Mouse (Mus musculus): ENCODE measurements around the gene Tpsb2. TPM values are rescaled to one million over a fixed set of nuclear protein-coding genes. Genes with fewer than 3 reads are reported as not detected.

Gene Tpsb2
- polyA plus RNA-seq, 1 experiment from 2014 or later = 0.25 TPM

- 36% methylated on average over 6 of the region's 6 CpGs for whole genome bisulfite sequencing
- Histone ChIP-seq H3K27ac (ENCODE audit: low read depth, low read length) (peak overlapping the region; percentile 25; the same call in 1 of the 2 replicates), H3K9ac (ENCODE audit: low read depth, low read length) (no peak overlapping the region), H3K9me3 (ENCODE audit: control insufficient read depth, low read length) (no peaks in the 10 kb centered on the region), H3K4me3 (ENCODE audit: low read depth, low read length) (no peak overlapping the region), H3K27me3 (replicated peaks; ENCODE audit: control insufficient read depth, insufficient read depth, low read length) (no peaks in the 10 kb centered on the region), H3K4me1 (replicated peaks; ENCODE audit: control insufficient read depth, insufficient read depth, low read length) (peaks cover 19% of the 10 kb centered on the region), H3K4me2 (no peak overlapping the region), H3K36me3 (ENCODE audit: control insufficient read depth, insufficient read depth, low read length) (no peaks in the 10 kb centered on the region)
- ATAC-seq (replicated peaks; ENCODE audit: low FRiP score) (no peak), DNase-seq (ENCODE audit: low spot score) (no peak)
Observed at GRCm38 (mm10) chr17:25410180-25410579, 44.1 kb downstream of the Tpsb2 start.

- no peaks in the 10 kb centered on the region for H3K27me3 ChIP-seq (replicated peaks; ENCODE audit: control insufficient read depth, insufficient read depth, low read length)
- peak overlapping the region; percentile 25; the same call in 1 of the 2 replicates for H3K27ac ChIP-seq (ENCODE audit: low read depth, low read length)
- no peak overlapping the region for H3K4me2 ChIP-seq
- peaks cover 22% of the 10 kb centered on the region for H3K4me1 ChIP-seq (replicated peaks; ENCODE audit: control insufficient read depth, insufficient read depth, low read length)
- DNase-seq (ENCODE audit: low spot score) (no peak), ATAC-seq (replicated peaks; ENCODE audit: low FRiP score) (no peak)
- no peak overlapping the region for H3K4me3 ChIP-seq (ENCODE audit: low read depth, low read length)
- H3K36me3 ChIP-seq (ENCODE audit: control insufficient read depth, insufficient read depth, low read length) = no peaks in the 10 kb centered on the region
- no peak overlapping the region for H3K9ac ChIP-seq (ENCODE audit: low read depth, low read length)
- 42% methylated on average over 7 of the region's 7 CpGs for WGBS
- no peaks in the 10 kb centered on the region for H3K9me3 ChIP-seq (ENCODE audit: control insufficient read depth, low read length)
Observed at GRCm38 (mm10) chr17:25410786-25411185, 44.7 kb downstream of the Tpsb2 start.

GRCm38 (mm10) chr17:25411251-25411650, 45.1 kb downstream of the Tpsb2 start:
- H3K4me3 ChIP-seq (ENCODE audit: low read depth, low read length) = no peak overlapping the region
- no peak for DNase-seq (ENCODE audit: low spot score)
- no peak overlapping the region for H3K27ac ChIP-seq (ENCODE audit: low read depth, low read length)
- ATAC-seq (replicated peaks; ENCODE audit: low FRiP score) = no peak
- peaks cover 22% of the 10 kb centered on the region for H3K4me1 ChIP-seq (replicated peaks; ENCODE audit: control insufficient read depth, insufficient read depth, low read length)
- no peaks in the 10 kb centered on the region for H3K27me3 ChIP-seq (replicated peaks; ENCODE audit: control insufficient read depth, insufficient read depth, low read length)
- H3K4me2 ChIP-seq = no peak overlapping the region
- no peak overlapping the region for H3K9ac ChIP-seq (ENCODE audit: low read depth, low read length)
- H3K9me3 ChIP-seq (ENCODE audit: control insufficient read depth, low read length) = no peaks in the 10 kb centered on the region
- no peaks in the 10 kb centered on the region for H3K36me3 ChIP-seq (ENCODE audit: control insufficient read depth, insufficient read depth, low read length)
- WGBS = 38% methylated on average over 4 of the region's 4 CpGs

- WGBS = 58% methylated on average over 4 of the region's 4 CpGs
- DNase-seq (ENCODE audit: low spot score) = no peak
Observed at GRCm38 (mm10) chr17:25414209-25414608, 48.1 kb downstream of the Tpsb2 start.

GRCm38 (mm10) chr17:25414917-25415316, 48.8 kb downstream of the Tpsb2 start:
- no peak overlapping the region for H3K9ac ChIP-seq (ENCODE audit: low read depth, low read length)
- H3K4me3 ChIP-seq (ENCODE audit: low read depth, low read length) = no peak overlapping the region
- H3K27me3 ChIP-seq (replicated peaks; ENCODE audit: control insufficient read depth, insufficient read depth, low read length) = no peaks in the 10 kb centered on the region
- no peak overlapping the region for H3K4me2 ChIP-seq
- H3K4me1 ChIP-seq (replicated peaks; ENCODE audit: control insufficient read depth, insufficient read depth, low read length) = peaks cover 25% of the 10 kb centered on the region
- ATAC-seq (replicated peaks; ENCODE audit: low FRiP score) (no peak), DNase-seq (ENCODE audit: low spot score) (no peak)
- H3K27ac ChIP-seq (ENCODE audit: low read depth, low read length) = no peak overlapping the region
- 46% methylated on average over 3 of the region's 3 CpGs for WGBS
- H3K9me3 ChIP-seq (ENCODE audit: control insufficient read depth, low read length) = no peaks in the 10 kb centered on the region
- H3K36me3 ChIP-seq (ENCODE audit: control insufficient read depth, insufficient read depth, low read length) = no peaks in the 10 kb centered on the region

More at GRCm38 (mm10) chr17:25414209-25414608, 48.1 kb downstream of the Tpsb2 start:
- no peak for ATAC-seq (replicated peaks; ENCODE audit: low FRiP score)
- H3K27me3 ChIP-seq (replicated peaks; ENCODE audit: control insufficient read depth, insufficient read depth, low read length) = no peaks in the 10 kb centered on the region
- H3K9me3 ChIP-seq (ENCODE audit: control insufficient read depth, low read length) = no peaks in the 10 kb centered on the region
- no peak overlapping the region for H3K27ac ChIP-seq (ENCODE audit: low read depth, low read length)
- H3K36me3 ChIP-seq (ENCODE audit: control insufficient read depth, insufficient read depth, low read length) = no peaks in the 10 kb centered on the region
- peaks cover 27% of the 10 kb centered on the region for H3K4me1 ChIP-seq (replicated peaks; ENCODE audit: control insufficient read depth, insufficient read depth, low read length)
- no peak overlapping the region for H3K9ac ChIP-seq (ENCODE audit: low read depth, low read length)
- no peak overlapping the region for H3K4me2 ChIP-seq
- no peak overlapping the region for H3K4me3 ChIP-seq (ENCODE audit: low read depth, low read length)

GRCm38 (mm10) chr17:25415421-25415913, 49.4 kb downstream of the Tpsb2 start:
- Histone ChIP-seq H3K4me2 (no peak overlapping the region), H3K27me3 (replicated peaks; ENCODE audit: control insufficient read depth, insufficient read depth, low read length) (no peaks in the 10 kb centered on the region), H3K9me3 (ENCODE audit: control insufficient read depth, low read length) (no peaks in the 10 kb centered on the region), H3K4me1 (replicated peaks; ENCODE audit: control insufficient read depth, insufficient read depth, low read length) (peaks cover 24% of the 10 kb centered on the region), H3K4me3 (ENCODE audit: low read depth, low read length) (no peak overlapping the region), H3K36me3 (ENCODE audit: control insufficient read depth, insufficient read depth, low read length) (no peaks in the 10 kb centered on the region), H3K9ac (ENCODE audit: low read depth, low read length) (no peak overlapping the region), H3K27ac (ENCODE audit: low read depth, low read length) (peak overlapping the region; percentile 36; the same call in 1 of the 2 replicates)
- WGBS = 33% methylated on average over 6 of the region's 6 CpGs
- ATAC-seq (replicated peaks; ENCODE audit: low FRiP score) = no peak
- no peak for DNase-seq (ENCODE audit: low spot score)

- H3K4me1 ChIP-seq (replicated peaks; ENCODE audit: control insufficient read depth, insufficient read depth, low read length) = peaks cover 24% of the 10 kb centered on the region
- no peaks in the 10 kb centered on the region for H3K9me3 ChIP-seq (ENCODE audit: control insufficient read depth, low read length)
- no peak for DNase-seq (ENCODE audit: low spot score)
Observed at GRCm38 (mm10) chr17:25416219-25416618, 50.1 kb downstream of the Tpsb2 start.

GRCm38 (mm10) chr17:25417990-25418389, 51.9 kb downstream of the Tpsb2 start:
- Histone ChIP-seq H3K9ac (ENCODE audit: low read depth, low read length) (no peak overlapping the region), H3K27me3 (replicated peaks; ENCODE audit: control insufficient read depth, insufficient read depth, low read length) (no peaks in the 10 kb centered on the region), H3K4me3 (ENCODE audit: low read depth, low read length) (no peak overlapping the region), H3K9me3 (ENCODE audit: control insufficient read depth, low read length) (no peaks in the 10 kb centered on the region), H3K4me1 (replicated peaks; ENCODE audit: control insufficient read depth, insufficient read depth, low read length) (peaks cover 24% of the 10 kb centered on the region), H3K27ac (ENCODE audit: low read depth, low read length) (no peak overlapping the region), H3K36me3 (ENCODE audit: control insufficient read depth, insufficient read depth, low read length) (no peaks in the 10 kb centered on the region), H3K4me2 (no peak overlapping the region)
- no peak for DNase-seq (ENCODE audit: low spot score)
- 79% methylated on average over 6 of the region's 6 CpGs for WGBS
- ATAC-seq (replicated peaks; ENCODE audit: low FRiP score) = no peak

More at GRCm38 (mm10) chr17:25416219-25416618, 50.1 kb downstream of the Tpsb2 start:
- H3K36me3 ChIP-seq (ENCODE audit: control insufficient read depth, insufficient read depth, low read length) = no peaks in the 10 kb centered on the region
- H3K4me2 ChIP-seq = no peak overlapping the region
- no peak for ATAC-seq (replicated peaks; ENCODE audit: low FRiP score)
- H3K9ac ChIP-seq (ENCODE audit: low read depth, low read length) = no peak overlapping the region
- no peak overlapping the region for H3K4me3 ChIP-seq (ENCODE audit: low read depth, low read length)
- peak overlapping the region; percentile 21; the same call in 1 of the 2 replicates for H3K27ac ChIP-seq (ENCODE audit: low read depth, low read length)
- H3K27me3 ChIP-seq (replicated peaks; ENCODE audit: control insufficient read depth, insufficient read depth, low read length) = no peaks in the 10 kb centered on the region
- 18% methylated on average over 3 of the region's 3 CpGs for WGBS

Data from liver, embryonic 11.5 days (tissue).